Mouse (Mus musculus) testis, adult 2 months (tissue): ENCODE measurements around the gene Mttp.

Experiments
- CTCF ChIP-seq: fragments of 200-500 bp; IDR thresholded peaks from 2 replicates; pipeline ENCODE4 v1.5.1; 2012; ENCODE audit warnings: low read depth, mild to moderate bottlenecking, inconsistent platforms, low read length, moderate library complexity; ENCODE audit not compliant: control insufficient read depth, insufficient read depth, insufficient replicate concordance
- POLR2A ChIP-seq: fragments of 200-500 bp; IDR thresholded peaks from 2 replicates; pipeline ENCODE4 v1.6.1; 2012; ENCODE audit warnings: low read depth, mild to moderate bottlenecking, inconsistent platforms, low read length, moderate library complexity; ENCODE audit not compliant: control insufficient read depth

DNA sequence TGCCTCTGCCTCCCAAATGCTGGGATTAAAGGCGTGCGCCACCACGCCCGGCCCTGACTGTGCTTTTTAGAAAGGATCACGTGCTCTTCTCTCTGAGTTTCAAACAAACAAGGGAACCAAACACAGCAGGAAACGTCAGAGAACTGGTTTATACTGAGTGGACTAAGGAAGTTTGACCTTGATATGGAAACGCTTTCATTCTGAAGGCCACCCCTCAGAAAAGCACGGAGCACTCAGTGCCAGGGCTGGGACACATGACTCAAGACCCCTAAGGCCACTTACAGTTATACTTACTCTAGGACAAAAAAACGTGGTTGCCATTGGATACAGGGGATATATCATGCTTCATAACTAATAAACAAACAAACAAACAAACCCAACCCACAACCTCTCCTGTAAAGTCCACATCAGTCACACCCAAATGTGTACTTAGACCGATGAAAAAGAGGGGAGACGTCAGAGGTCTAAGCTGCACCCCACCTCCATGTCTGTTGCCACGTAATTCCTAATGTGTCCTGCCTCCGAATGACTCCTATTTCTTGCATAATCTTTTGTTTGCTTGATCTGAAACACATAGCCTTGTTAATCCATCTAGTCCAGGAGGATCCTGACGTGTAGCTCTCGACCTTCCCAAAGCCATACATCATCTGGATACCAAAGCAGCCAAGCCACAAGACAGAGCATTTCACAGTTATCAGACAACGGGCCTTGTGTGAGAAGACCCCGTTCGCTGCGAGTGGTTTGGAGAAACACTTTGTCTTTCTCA lies 48.3 kb downstream of the Mttp start:
- no peak for TF ChIP-seq CTCF
- no peak for TF ChIP-seq POLR2A
